Mouse (Mus musculus) limb, embryonic 14.5 days (tissue): ENCODE measurements around the gene Tnxb. TPM values are rescaled to one million over a fixed set of nuclear protein-coding genes. Genes with fewer than 3 reads are reported as not detected.
A peak's percentile ranks its signal among the peaks of the same experiment; 100 is the strongest.

Experiments used
- ATAC-seq: fragments of 200-750 bp; cut with Nextera tagmentation; 2 replicates; pipeline ENCODE4 v1.8.0; 2017; ENCODE audit warnings: low read depth, moderate number of reproducible peaks, moderate TSS enrichment; ENCODE audit not compliant: low FRiP score
- DNase-seq: peaks from one replicate; pipeline ENCODE4 v3.0.0-alpha.2; 2015; ENCODE audit warnings: low spot score
- H3K27ac ChIP-seq: fragments of 300-500 bp; sonication (generic); replicated peaks from 2 replicates; pipeline ENCODE4 v1.5.1; 2014; ENCODE audit warnings: low read depth, mild to moderate bottlenecking, low read length, moderate library complexity, mixed read lengths
- H3K27me3 ChIP-seq: fragments of 300-500 bp; sonication (generic); 2 replicates; pipeline ENCODE4 v1.6.1; 2014; ENCODE audit warnings: low read length, mixed read lengths; ENCODE audit not compliant: control insufficient read depth, insufficient read depth
- H3K36me3 ChIP-seq: fragments of 300-500 bp; sonication (generic); 2 replicates; pipeline ENCODE4 v1.6.1; 2014; ENCODE audit warnings: mild to moderate bottlenecking, low read length, moderate library complexity, mixed read lengths; ENCODE audit not compliant: control insufficient read depth, insufficient read depth
- H3K4me1 ChIP-seq: fragments of 300-500 bp; sonication (generic); 2 replicates; pipeline ENCODE4 v1.6.1; 2014; ENCODE audit warnings: antibody characterized with exemption, low read length, mixed read lengths; ENCODE audit not compliant: control insufficient read depth, insufficient read depth
- H3K4me2 ChIP-seq: fragments of 300-500 bp; sonication (generic); replicated peaks from 2 replicates; pipeline ENCODE4 v1.6.1; 2014; ENCODE audit warnings: low read depth, mild to moderate bottlenecking, low read length, moderate library complexity; ENCODE audit not compliant: severe bottlenecking
- H3K4me3 ChIP-seq: fragments of 300-500 bp; sonication (generic); replicated peaks from 2 replicates; pipeline ENCODE4 v1.5.1; 2014; ENCODE audit warnings: low read length
- H3K9ac ChIP-seq: fragments of 300-500 bp; sonication (generic); 2 replicates; pipeline ENCODE4 v1.6.1; 2014; ENCODE audit warnings: mild to moderate bottlenecking, low read depth, low read length, moderate library complexity; ENCODE audit not compliant: severe bottlenecking
- H3K9me3 ChIP-seq: fragments of 300-500 bp; sonication (generic); 2 replicates; pipeline ENCODE4 v1.6.1; 2016; ENCODE audit warnings: low read length; ENCODE audit not compliant: control insufficient read depth
- POLR2A ChIP-seq: fragments of 200-500 bp; IDR thresholded peaks from 2 replicates; pipeline ENCODE4 v1.8.0; 2012; ENCODE audit warnings: inconsistent platforms, mild to moderate bottlenecking, moderate library complexity, borderline replicate concordance; ENCODE audit not compliant: insufficient read depth, insufficient read length; ENCODE audit errors: extremely low read depth
- WGBS: fragments of 180-500 bp; shearing (Covaris S2); extraction: QIAGEN DNeasy Blood & Tissue Kit; methylation state at CpG from one replicate; pipeline ENCODE4 v1.1.7; 2014; 5-methylcytosine and 5-hydroxymethylcytosine counted together
- polyA plus RNA-seq, 2 experiments: library from polyadenylated mRNA; depleted of rRNA in 1 of 2; stranded (reverse) in 1 of 2; unstranded in 1 of 2; fragments of >200 nt; fragmentation: Nextera tagmentation in 1 of 2; extraction: Ambion mirVana in 1 of 2; gene quantifications; 2 replicates each; pipeline versions ENCODE4 v1.2.1 to v1.2.3; 2012 to 2014

Gene Tnxb
- polyA plus RNA-seq, 2 experiments, result 2.0 to 4.5 TPM

GRCm38 (mm10) chr17:34648141-34648890 lies 22.0 kb upstream of the Tnxb start:
- no peak overlapping the region for H3K27ac ChIP-seq
- 82% methylated on average over 16 of the region's 16 CpGs for WGBS
- H3K4me3 ChIP-seq, result peak overlapping the region; percentile 97
- ATAC-seq (no peak), DNase-seq (no peak)
- peak overlapping the region; percentile 86 for H3K4me2 ChIP-seq
- H3K27me3 ChIP-seq, result no peaks in the 10 kb centered on the region
- TF ChIP-seq POLR2A, result no peak
- H3K4me1 ChIP-seq, result peaks cover 11% of the 10 kb centered on the region
- peaks cover 54% of the 10 kb centered on the region for H3K36me3 ChIP-seq
- H3K9me3 ChIP-seq, result no peaks in the 10 kb centered on the region
- peak overlapping the region; percentile 87; the same call in 1 of the 2 replicates for H3K9ac ChIP-seq

- no peak overlapping the region for H3K27ac ChIP-seq
- H3K4me2 ChIP-seq, result no peak overlapping the region
- no peaks in the 10 kb centered on the region for H3K9me3 ChIP-seq
- H3K36me3 ChIP-seq, result peaks cover 58% of the 10 kb centered on the region
- no peak for TF ChIP-seq POLR2A
- 91% methylated on average over 18 of the region's 18 CpGs for WGBS
- DNase-seq (no peak), ATAC-seq (no peak)
- H3K27me3 ChIP-seq, result no peaks in the 10 kb centered on the region
- no peak overlapping the region for H3K4me3 ChIP-seq
- H3K9ac ChIP-seq, result no peak overlapping the region
- peaks cover 11% of the 10 kb centered on the region for H3K4me1 ChIP-seq
Measured at GRCm38 (mm10) chr17:34649106-34649864, 21.1 kb upstream of the Tnxb start.

- Histone ChIP-seq H3K36me3 (peaks cover 55% of the 10 kb centered on the region), H3K9me3 (no peaks in the 10 kb centered on the region)
- WGBS, result 95% methylated on average over 14 of the region's 14 CpGs
Measured at GRCm38 (mm10) chr17:34650781-34651180, 19.6 kb upstream of the Tnxb start.

GRCm38 (mm10) chr17:34651507-34652221 lies 18.7 kb upstream of the Tnxb start:
- Histone ChIP-seq H3K4me1 (peaks cover 6% of the 10 kb centered on the region; the same call in 1 of the 2 replicates), H3K36me3 (peaks cover 53% of the 10 kb centered on the region), H3K9me3 (no peaks in the 10 kb centered on the region), H3K9ac (no peak overlapping the region), H3K4me3 (no peak overlapping the region), H3K4me2 (no peak overlapping the region), H3K27ac (no peak overlapping the region), H3K27me3 (no peaks in the 10 kb centered on the region)
- ATAC-seq (no peak), DNase-seq (no peak)
- 51% methylated on average over 19 of the region's 19 CpGs for WGBS
- TF ChIP-seq POLR2A, result no peak

More at GRCm38 (mm10) chr17:34650781-34651180, 19.6 kb upstream of the Tnxb start:
- Histone ChIP-seq H3K27me3 (no peaks in the 10 kb centered on the region), H3K9ac (no peak overlapping the region), H3K4me3 (no peak overlapping the region), H3K27ac (no peak overlapping the region), H3K4me1 (peaks cover 6% of the 10 kb centered on the region), H3K4me2 (no peak overlapping the region)
- TF ChIP-seq POLR2A, result no peak
- DNase-seq, result no peak
- no peak for ATAC-seq

GRCm38 (mm10) chr17:34652546-34652945 lies 17.8 kb upstream of the Tnxb start:
- no peak overlapping the region for H3K9ac ChIP-seq
- H3K4me3 ChIP-seq, result no peak overlapping the region
- no peak for ATAC-seq
- H3K36me3 ChIP-seq, result peaks cover 53% of the 10 kb centered on the region
- 91% methylated on average over 10 of the region's 10 CpGs for WGBS
- H3K27ac ChIP-seq, result no peak overlapping the region
- no peak for DNase-seq
- H3K27me3 ChIP-seq, result no peaks in the 10 kb centered on the region
- H3K4me2 ChIP-seq, result no peak overlapping the region
- no peaks in the 10 kb centered on the region for H3K9me3 ChIP-seq
- peaks cover 6% of the 10 kb centered on the region; the same call in 1 of the 2 replicates for H3K4me1 ChIP-seq
- TF ChIP-seq POLR2A, result no peak
